Comparison of ENCODE assay signal across 17 mouse cellular contexts in the genomic region with DNA sequence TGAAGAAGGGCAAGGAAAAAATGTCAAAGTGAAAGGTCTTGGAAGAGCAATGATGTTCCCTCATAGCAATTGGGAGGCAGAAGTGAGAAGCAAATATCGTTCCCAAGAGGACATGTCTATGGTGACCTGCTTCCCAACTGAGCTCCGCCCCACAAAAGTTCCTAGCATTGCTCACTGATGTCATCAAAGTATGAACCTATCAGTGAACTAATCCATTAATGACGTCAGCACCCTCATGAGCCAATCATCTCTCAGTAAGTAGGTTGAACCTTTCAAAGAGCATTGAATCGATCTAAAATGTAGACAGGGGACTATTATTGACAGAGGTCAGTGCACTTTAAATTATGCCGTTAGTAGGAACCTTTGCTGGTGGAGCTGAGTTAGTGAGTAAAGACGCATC.
"Had no signal": no experiment of that assay in that cellular context is flagged by ENCODE, and none has a peak within 500 bp of the region (broad histone marks: within the 10 kb centered on the region; RNA-seq: fewer than 3 reads in every experiment).

No protein-coding gene starts in this region.

- H3K36me3 ChIP-seq: midbrain, embryonic 10.5 days; midbrain, embryonic 12.5 days; neural tube, embryonic 13.5 days; neural tube, embryonic 15.5 days; stomach, embryonic 15.5 days had no signal

- DNase-seq: lung, adult 18-20 months; lung, embryonic 14.5 days; lung, postnatal 10 days; lung, postnatal 4 days; midbrain, embryonic 14.5 days; right cerebral cortex, postnatal 14 days; thymus, adult 2 months; thymus, postnatal 25 days; thymus, postnatal 4 days had no signal

- H3K9me3 ChIP-seq: midbrain, embryonic 10.5 days; midbrain, embryonic 12.5 days; neural tube, embryonic 13.5 days; neural tube, embryonic 15.5 days; stomach, embryonic 15.5 days had no signal

- H3K4me1 ChIP-seq: midbrain, embryonic 10.5 days; midbrain, embryonic 12.5 days; neural tube, embryonic 13.5 days; stomach, embryonic 15.5 days had no signal

- ATAC-seq: midbrain, embryonic 16.5 days had no signal

- H3K27me3 ChIP-seq: midbrain, embryonic 12.5 days; neural tube, embryonic 13.5 days; neural tube, embryonic 15.5 days; stomach, embryonic 15.5 days had no signal

- H3K27ac ChIP-seq: midbrain, embryonic 10.5 days; midbrain, embryonic 12.5 days; neural tube, embryonic 13.5 days; neural tube, embryonic 15.5 days; stomach, embryonic 15.5 days; stomach, postnatal 0 days had no signal

- H3K4me3 ChIP-seq: midbrain, embryonic 10.5 days; midbrain, embryonic 12.5 days; myocyte; neural tube, embryonic 13.5 days; neural tube, embryonic 15.5 days; stomach, embryonic 15.5 days had no signal

- H3K9ac ChIP-seq: lung, embryonic 14.5 days; midbrain, embryonic 12.5 days; neural tube, embryonic 13.5 days; neural tube, embryonic 15.5 days; stomach, embryonic 15.5 days had no signal

- H3K4me2 ChIP-seq: lung, embryonic 14.5 days; midbrain, embryonic 12.5 days; neural tube, embryonic 13.5 days; neural tube, embryonic 15.5 days; stomach, embryonic 15.5 days had no signal
